Mouse (Mus musculus) layer of hippocampus, postnatal 36 days (tissue): ENCODE measurements around the gene Lama2. TPM values are rescaled to one million over a fixed set of nuclear protein-coding genes. Genes with fewer than 3 reads are reported as not detected.
A peak's percentile ranks its signal among the peaks of the same experiment; 100 is the strongest.

Experiments
- DNase-seq, 2 experiments: peaks; one replicate each; pipeline ENCODE4 v3.0.0; 2022
- total RNA-seq, 2 experiments: library from RNA; stranded (reverse); gene quantifications; 2 replicates each; pipeline ENCODE4 v1.2.3; 2021

Lama2 gene
- total RNA-seq, 2 experiments from 2014 or later: 9.2 to 11.0 TPM

- DNase-seq: no peak
These were observed 445.3 kb downstream of the Lama2 start for GRCm38 (mm10) chr10:27174271-27174670.

- no peak for DNase-seq
These were observed 454.8 kb downstream of the Lama2 start for GRCm38 (mm10) chr10:27164738-27165137.

GRCm38 (mm10) chr10:27162364-27162763, 457.2 kb downstream of the Lama2 start:
- no peak for DNase-seq

- no peak for DNase-seq
These were observed 469.3 kb downstream of the Lama2 start for GRCm38 (mm10) chr10:27150220-27150619.

- no peak for DNase-seq
These were observed 479.1 kb downstream of the Lama2 start for GRCm38 (mm10) chr10:27140422-27140821.

GRCm38 (mm10) chr10:27135768-27136167, 483.8 kb downstream of the Lama2 start:
- DNase-seq: no peak

- DNase-seq: peak; percentile 25 to 50
These were observed 486.4 kb downstream of the Lama2 start for GRCm38 (mm10) chr10:27133135-27133534.

GRCm38 (mm10) chr10:27127454-27127853, 492.1 kb downstream of the Lama2 start:
- no peak for DNase-seq

GRCm38 (mm10) chr10:27123763-27124162, 495.8 kb downstream of the Lama2 start:
- no peak for DNase-seq

GRCm38 (mm10) chr10:27117815-27118214, 501.7 kb downstream of the Lama2 start:
- no peak for DNase-seq

GRCm38 (mm10) chr10:27116938-27117647, 502.5 kb downstream of the Lama2 start:
- no peak for DNase-seq

- DNase-seq: no peak
These were observed 505.4 kb downstream of the Lama2 start for GRCm38 (mm10) chr10:27114131-27114530.

- DNase-seq: peak in 1 of 2 experiments; percentile 35
These were observed 515.7 kb downstream of the Lama2 start for GRCm38 (mm10) chr10:27103811-27104210.

GRCm38 (mm10) chr10:27101800-27102353, 517.7 kb downstream of the Lama2 start:
- no peak for DNase-seq

- DNase-seq: no peak
These were observed 542.4 kb downstream of the Lama2 start for GRCm38 (mm10) chr10:27077113-27077512.

- peak in 1 of 2 experiments; percentile 5 for DNase-seq
These were observed 550.6 kb downstream of the Lama2 start for GRCm38 (mm10) chr10:27068794-27069435.

GRCm38 (mm10) chr10:27063671-27064070, 555.9 kb downstream of the Lama2 start:
- no peak for DNase-seq

GRCm38 (mm10) chr10:27054488-27054887, 565.1 kb downstream of the Lama2 start:
- DNase-seq: no peak

GRCm38 (mm10) chr10:27047196-27047595, 572.4 kb downstream of the Lama2 start:
- DNase-seq: no peak

- DNase-seq: no peak
These were observed 577.7 kb downstream of the Lama2 start for GRCm38 (mm10) chr10:27041812-27042211.

- DNase-seq: no peak
These were observed 596.9 kb downstream of the Lama2 start for GRCm38 (mm10) chr10:27022707-27023106.

GRCm38 (mm10) chr10:27012804-27013365, 606.7 kb downstream of the Lama2 start:
- DNase-seq: no peak

GRCm38 (mm10) chr10:27007364-27007763, 612.2 kb downstream of the Lama2 start:
- no peak for DNase-seq
